In the genomic region with DNA sequence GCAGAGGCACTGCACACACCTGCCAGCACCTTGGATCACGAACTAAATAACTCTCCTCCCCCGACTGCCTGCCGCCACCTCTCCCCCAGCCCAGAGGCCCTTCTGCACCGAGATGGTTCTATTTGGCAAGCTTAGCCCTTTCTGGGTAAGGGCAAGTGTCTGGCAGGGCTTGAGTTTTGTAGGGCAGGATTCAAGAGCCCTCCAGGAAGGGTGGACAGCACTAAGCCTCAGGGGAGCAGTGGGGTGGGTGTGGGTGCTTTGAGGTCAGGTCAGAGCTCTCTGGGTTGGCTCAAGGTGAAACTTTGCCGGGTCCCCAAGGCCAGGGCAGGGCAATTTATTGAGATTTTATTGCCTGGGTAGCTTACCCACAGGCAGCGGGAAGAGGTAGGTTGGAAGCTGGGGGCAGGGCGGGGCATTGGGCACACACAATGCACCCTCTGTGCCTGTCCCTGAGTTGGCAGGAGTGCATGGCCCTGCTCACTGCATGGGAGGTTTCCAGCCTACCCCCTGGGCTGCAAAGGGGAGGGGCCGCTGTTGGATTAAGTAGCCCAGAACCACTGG, we compare ENCODE assay signal across 16 mouse cellular contexts. TPM values are rescaled to one million over a fixed set of nuclear protein-coding genes. Genes with fewer than 3 reads are reported as not detected.
DNase-seq lines count a peak whose midpoint lies in the region; ATAC-seq and TF ChIP-seq lines count a peak whose summit lies in the region.
"Had no signal": no experiment of that assay in that cellular context is flagged by ENCODE, and none has a peak within 500 bp of the region (broad histone marks: within the 10 kb centered on the region; RNA-seq: fewer than 3 reads in every experiment).

No protein-coding gene starts in this region.

- TF ChIP-seq EP300 in stomach, postnatal 0 days (optimal IDR thresholded peaks at IDR 0.05): no peak

- TF ChIP-seq CTCF in stomach, postnatal 0 days (IDR thresholded peaks at IDR 0.05; ENCODE audit: low read depth): no peak

- no peaks in the 10 kb centered on the region for H3K36me3 ChIP-seq in stomach, postnatal 0 days (ENCODE audit: control insufficient read depth, insufficient read depth, low read length)
- H3K36me3 ChIP-seq: liver, embryonic 12.5 days had no signal

- peaks cover 4% of the 10 kb centered on the region; the same call in 1 of the 2 replicates for H3K4me1 ChIP-seq in stomach, postnatal 0 days (replicated peaks; ENCODE audit: control insufficient read depth, insufficient read depth)

- 43% methylated on average over 8 of the region's 8 CpGs for WGBS in stomach, postnatal 0 days

- peaks cover 3% of the 10 kb centered on the region; the same call in 1 of the 2 replicates for H3K27me3 ChIP-seq in stomach, postnatal 0 days (ENCODE audit: control insufficient read depth, insufficient read depth, low read length)

- no peak overlapping the region for H3K27ac ChIP-seq in stomach, postnatal 0 days (replicated peaks)
- H3K27ac ChIP-seq: liver, embryonic 12.5 days had no signal

- H3K9ac ChIP-seq in stomach, postnatal 0 days (ENCODE audit: low read length): no peak overlapping the region
- H3K9ac ChIP-seq: liver, embryonic 12.5 days had no signal

- 0 out of 2 replicates have a peak, but pooled peaks have one; percentile 17 for ATAC-seq in frontal cortex, adult (ENCODE audit: low TSS enrichment)
- no peak for ATAC-seq in stomach, postnatal 0 days (ENCODE audit: low FRiP score, low TSS enrichment)
- no peak for ATAC-seq in megakaryocyte, adult 5-6 weeks (ENCODE audit: poor library complexity, severe bottlenecking)
- no peak for ATAC-seq in cerebellum, adult (ENCODE audit: insufficient number of reproducible peaks, low FRiP score, low TSS enrichment)
- ATAC-seq: liver, embryonic 12.5 days had no signal

- no peaks in the 10 kb centered on the region for H3K9me3 ChIP-seq in stomach, postnatal 0 days (ENCODE audit: control insufficient read depth, low read length)
- H3K9me3 ChIP-seq: liver, embryonic 12.5 days had no signal

- no peak overlapping the region for H3K4me3 ChIP-seq in stomach, postnatal 0 days (ENCODE audit: low read depth, low read length)
- H3K4me3 ChIP-seq: liver, embryonic 12.5 days had no signal

- no peak for DNase-seq in frontal cortex, postnatal 14 days (ENCODE audit: low spot score in 2 of 2)
- DNase-seq in retina, postnatal 1 day: peak; percentile 49
- no peak for DNase-seq in retina, embryonic 14.5 days (ENCODE audit: low spot score)
- peak; percentile 64 to 69 for DNase-seq in layer of hippocampus, postnatal 36 days
- peak; percentile 59 for DNase-seq in stomach, postnatal 0 days (ENCODE audit: low spot score)
- DNase-seq: B cell, adult 2 months; cerebellum, postnatal 36 days; heart, postnatal 36 days; midbrain, embryonic 14.5 days had no signal

- H3K4me2 ChIP-seq in stomach, postnatal 0 days (replicated peaks; ENCODE audit: low read depth): no peak overlapping the region
- H3K4me2 ChIP-seq: liver, embryonic 12.5 days had no signal

RNA-seq across cellular contexts. Expression of a gene that starts 4.4 kb away (rescaled TPM):
- total RNA-seq in layer of hippocampus, postnatal 36 days (2021): 10 to 100 TPM; 31.3 to 34.5 TPM
- polyA plus RNA-seq in stomach, postnatal 0 days (2015; fragmentation: Nextera tagmentation; extraction: Ambion mirVana): 24.9 TPM in 2 replicates
- 24.0 and 28.5 TPM in 2 replicates for total RNA-seq in megakaryocyte, adult 5-6 weeks (2015)
- total RNA-seq in megakaryocyte, adult 5-6 weeks (2017): 36.0 and 39.9 TPM in 2 replicates

RNA-seq across cellular contexts. Expression of a gene that starts 5.5 kb away (rescaled TPM):
- 10 to 100 TPM; 48.8 to 50.8 TPM for total RNA-seq in layer of hippocampus, postnatal 36 days (2021)
- polyA plus RNA-seq in stomach, postnatal 0 days (2015; fragmentation: Nextera tagmentation; extraction: Ambion mirVana): 6.9 and 7.0 TPM in 2 replicates
- not detected in 2 replicates for total RNA-seq in megakaryocyte, adult 5-6 weeks (2015)
- total RNA-seq in megakaryocyte, adult 5-6 weeks (2017): not detected in 2 replicates

RNA-seq across cellular contexts. Expression of a gene that starts 24.3 kb away (rescaled TPM):
- total RNA-seq in layer of hippocampus, postnatal 36 days (2021): 100 to 1,000 TPM; 156 to 162 TPM
- polyA plus RNA-seq in stomach, postnatal 0 days (2015; fragmentation: Nextera tagmentation; extraction: Ambion mirVana): 0.02 and 0.08 TPM in 2 replicates
- not detected in 2 replicates for total RNA-seq in megakaryocyte, adult 5-6 weeks (2015)
- not detected in 2 replicates for total RNA-seq in megakaryocyte, adult 5-6 weeks (2017)
- total RNA-seq: gastrocnemius, postnatal 4 days; heart, postnatal 36 days had no signal
- polyA plus RNA-seq: large intestine, adult 2 months; liver, embryonic 12.5 days; urinary bladder, adult 2 months had no signal

RNA-seq across cellular contexts. Expression of a gene that starts 29.9 kb away (rescaled TPM):
- 1 to 10 TPM in 1 of 2 experiments, under 1 TPM in 1; 0.83 to 1.4 TPM for total RNA-seq in layer of hippocampus, postnatal 36 days (2021)
- polyA plus RNA-seq in stomach, postnatal 0 days (2015; fragmentation: Nextera tagmentation; extraction: Ambion mirVana): 0.13 and 0.38 TPM in 2 replicates
- total RNA-seq in megakaryocyte, adult 5-6 weeks (2015): not detected in 2 replicates
- total RNA-seq in megakaryocyte, adult 5-6 weeks (2017): not detected in 2 replicates
- polyA plus RNA-seq: liver, embryonic 12.5 days; midbrain, embryonic 14.5 days had no signal

RNA-seq across cellular contexts. Expression of a gene that starts 32.5 kb away (rescaled TPM):
- not detected for total RNA-seq in layer of hippocampus, postnatal 36 days (2021)
- polyA plus RNA-seq in stomach, postnatal 0 days (2015; fragmentation: Nextera tagmentation; extraction: Ambion mirVana): not detected in 2 replicates
- total RNA-seq in megakaryocyte, adult 5-6 weeks (2015): not detected in 2 replicates
- not detected in 2 replicates for total RNA-seq in megakaryocyte, adult 5-6 weeks (2017)
- polyA plus RNA-seq: large intestine, adult 2 months; liver, embryonic 12.5 days; urinary bladder, adult 2 months had no signal

Comparison
In these comparisons a context has a peak if more than half of its experiments do, and no peak if none do; other contexts are left out.
1. DNase-seq: peak in retina, postnatal 1 day (single experiment), layer of hippocampus, postnatal 36 days (2 of 2) and stomach, postnatal 0 days (single experiment); none in frontal cortex, postnatal 14 days (0 of 2) and retina, embryonic 14.5 days (single experiment).
2. RNA of a gene that starts 5.5 kb away (total RNA-seq): 48.8 to 50.8 TPM in layer of hippocampus, postnatal 36 days; not detected in megakaryocyte, adult 5-6 weeks; every median in the first group is over 10 times any median in the second.
3. RNA of a gene that starts 24.3 kb away (total RNA-seq): 156 to 162 TPM in layer of hippocampus, postnatal 36 days; not detected in megakaryocyte, adult 5-6 weeks; every median in the first group is over 100 times any median in the second.